Mouse (Mus musculus): ENCODE results near the gene Gm13030.
"Not testable (repeated sequence)": the region's sequence is repeated elsewhere in the genome, so short reads cannot be mapped to it uniquely, and the experiment has no call there.

Gm13030 gene

GRCm38 (mm10) chr4:138865092-138865491, 8.7 kb downstream of the Gm13030 start:
- DNase-seq, result no peak

- no peak for DNase-seq
Observed at GRCm38 (mm10) chr4:138863344-138863998, 10.3 kb downstream of the Gm13030 start, which contains the start of gene Pla2g5. Gene Pla2g5 (minus strand): TSS chr4:138863482.

- peak; percentile 91 for DNase-seq
Observed at GRCm38 (mm10) chr4:138859728-138860127, 14.0 kb downstream of the Gm13030 start.

- peak; percentile 69 for DNase-seq
Observed at GRCm38 (mm10) chr4:138859245-138859644, 14.5 kb downstream of the Gm13030 start.

GRCm38 (mm10) chr4:138858446-138858845, 15.3 kb downstream of the Gm13030 start:
- DNase-seq, result no peak

GRCm38 (mm10) chr4:138857576-138857975, 16.2 kb downstream of the Gm13030 start:
- no peak for DNase-seq

- peak; percentile 73 for DNase-seq
Observed at GRCm38 (mm10) chr4:138856491-138856890, 17.3 kb downstream of the Gm13030 start.

GRCm38 (mm10) chr4:138855092-138855632, 18.6 kb downstream of the Gm13030 start:
- no peak for DNase-seq

- no peak for DNase-seq
Observed at GRCm38 (mm10) chr4:138852961-138853360, 20.8 kb downstream of the Gm13030 start.

- peak; percentile 81 for DNase-seq
Observed at GRCm38 (mm10) chr4:138851463-138851862, 22.3 kb downstream of the Gm13030 start.

GRCm38 (mm10) chr4:138841386-138841785, 32.4 kb downstream of the Gm13030 start:
- peak; percentile 72 for DNase-seq

- DNase-seq, result no peak
Observed at GRCm38 (mm10) chr4:138840726-138841125, 33.0 kb downstream of the Gm13030 start.

GRCm38 (mm10) chr4:138839806-138840205, 34.0 kb downstream of the Gm13030 start:
- no peak for DNase-seq

- no peak for DNase-seq
Observed at GRCm38 (mm10) chr4:138827147-138827546, 46.6 kb downstream of the Gm13030 start.

- DNase-seq, result no peak
Observed at GRCm38 (mm10) chr4:138825751-138826567, 47.8 kb downstream of the Gm13030 start.

- no peak for DNase-seq
Observed at GRCm38 (mm10) chr4:138824660-138825059, 49.1 kb downstream of the Gm13030 start.

- not testable (repeated sequence) for DNase-seq
Observed at GRCm38 (mm10) chr4:138824161-138824560, 49.6 kb downstream of the Gm13030 start.

GRCm38 (mm10) chr4:138821036-138821435, 52.7 kb downstream of the Gm13030 start:
- no peak for DNase-seq

Data from right cerebral cortex, postnatal 4 days (tissue).